Mouse (Mus musculus): ENCODE data around the gene Lmna. TPM values are rescaled to one million over a fixed set of nuclear protein-coding genes. Genes with fewer than 3 reads are reported as not detected.

The Lmna gene
- total RNA-seq, 1 experiment: 121 TPM

- no peak overlapping the region for H3K27ac ChIP-seq (ENCODE audit: insufficient read depth, low read depth, low read length, poor library complexity, severe bottlenecking)
- DNase-seq (ENCODE audit: low read depth, low spot score): no peak
- peaks cover 16% of the 10 kb centered on the region for H3K36me3 ChIP-seq (ENCODE audit: control insufficient read depth, insufficient read depth, low read length, poor library complexity, severe bottlenecking)
- no peaks in the 10 kb centered on the region for H3K9me3 ChIP-seq (ENCODE audit: control insufficient read depth, insufficient read depth, low read depth, low read length)
- no peak overlapping the region for H3K9ac ChIP-seq (ENCODE audit: insufficient read depth, low read depth, low read length, poor library complexity, severe bottlenecking)
- no peak overlapping the region for H3K4me3 ChIP-seq (ENCODE audit: insufficient read depth in 1 of 2, low read depth in 1 of 2, low read length in 2 of 2, poor library complexity in 1 of 2, severe bottlenecking in 1 of 2)
- TF ChIP-seq HCFC1 (IDR thresholded peaks at IDR 0.05; ENCODE audit: borderline replicate concordance, insufficient read depth, low read length): no peak
- no peak for TF ChIP-seq ZC3H11A (IDR thresholded peaks at IDR 0.05; ENCODE audit: borderline replicate concordance, low read depth, low read length)
- TF ChIP-seq CHD2 (IDR thresholded peaks at IDR 0.05; ENCODE audit: low read depth, low read length): no peak
- no peak for TF ChIP-seq MAFK (IDR thresholded peaks at IDR 0.05; ENCODE audit: insufficient read depth, low read depth, low read length)
- in situ Hi-C loops (cut with MboI; ENCODE audit: low sequenced_read_pairs in 2 of 2, unreplicated experiment in 2 of 2): loop anchor here in 1 of 2 experiments (5.0 kb wide), 1 partner anchor 34 kb away; no protein-coding TSS in a partner anchor
- H3K4me1 ChIP-seq (ENCODE audit: control insufficient read depth in 2 of 2, insufficient read depth in 2 of 2, low read length in 2 of 2, poor library complexity in 1 of 2): 0 out of 4 replicates have a peak, but pooled peaks cover 0 to 1% of the 10 kb centered on the region in 2 experiments
Observed at GRCm38 (mm10) chr3:88521156-88521555, 11.4 kb upstream of the Lmna start.

- in situ Hi-C loops (cut with MboI; ENCODE audit: low sequenced_read_pairs in 2 of 2, unreplicated experiment in 2 of 2): loop anchor here in 1 of 2 experiments (5.0 kb wide), 1 partner anchor 33 kb away; no protein-coding TSS in a partner anchor
Observed at GRCm38 (mm10) chr3:88520078-88520477, 10.3 kb upstream of the Lmna start.

GRCm38 (mm10) chr3:88518411-88518810, 8.7 kb upstream of the Lmna start:
- in situ Hi-C loops (cut with MboI; ENCODE audit: low sequenced_read_pairs in 2 of 2, unreplicated experiment in 2 of 2): no loop called here
- peaks cover 8 to 18% of the 10 kb centered on the region in 2 experiments; a peak in 3 of 4 replicates for H3K4me1 ChIP-seq (ENCODE audit: control insufficient read depth in 2 of 2, insufficient read depth in 2 of 2, low read length in 2 of 2, poor library complexity in 1 of 2)
- DNase-seq (ENCODE audit: low read depth, low spot score): no peak
- TF ChIP-seq CHD2 (IDR thresholded peaks at IDR 0.05; ENCODE audit: low read depth, low read length) (no peak), ZNF384 (IDR thresholded peaks at IDR 0.05; ENCODE audit: low read depth, low read length) (no peak)
- no peak overlapping the region for H3K9ac ChIP-seq (ENCODE audit: insufficient read depth, low read depth, low read length, poor library complexity, severe bottlenecking)
- H3K27ac ChIP-seq (ENCODE audit: insufficient read depth, low read depth, low read length, poor library complexity, severe bottlenecking): no peak overlapping the region
- H3K4me3 ChIP-seq (ENCODE audit: insufficient read depth in 1 of 2, low read depth in 1 of 2, low read length in 2 of 2, poor library complexity in 1 of 2, severe bottlenecking in 1 of 2): no peak overlapping the region
- peaks cover 3% of the 10 kb centered on the region; the same call in 1 of the 2 replicates for H3K36me3 ChIP-seq (ENCODE audit: control insufficient read depth, insufficient read depth, low read length, poor library complexity, severe bottlenecking)
- H3K9me3 ChIP-seq (ENCODE audit: control insufficient read depth, insufficient read depth, low read depth, low read length): no peaks in the 10 kb centered on the region

More at GRCm38 (mm10) chr3:88520078-88520477, 10.3 kb upstream of the Lmna start:
- H3K27ac ChIP-seq (ENCODE audit: insufficient read depth, low read depth, low read length, poor library complexity, severe bottlenecking): no peak overlapping the region
- H3K9ac ChIP-seq (ENCODE audit: insufficient read depth, low read depth, low read length, poor library complexity, severe bottlenecking): no peak overlapping the region
- H3K9me3 ChIP-seq (ENCODE audit: control insufficient read depth, insufficient read depth, low read depth, low read length): no peaks in the 10 kb centered on the region
- TF ChIP-seq ZC3H11A (IDR thresholded peaks at IDR 0.05; ENCODE audit: borderline replicate concordance, low read depth, low read length) (no peak), CHD2 (IDR thresholded peaks at IDR 0.05; ENCODE audit: low read depth, low read length) (no peak), MAFK (IDR thresholded peaks at IDR 0.05; ENCODE audit: insufficient read depth, low read depth, low read length) (no peak), HCFC1 (IDR thresholded peaks at IDR 0.05; ENCODE audit: borderline replicate concordance, insufficient read depth, low read length) (no peak)
- H3K4me3 ChIP-seq (ENCODE audit: insufficient read depth in 1 of 2, low read depth in 1 of 2, low read length in 2 of 2, poor library complexity in 1 of 2, severe bottlenecking in 1 of 2): no peak overlapping the region
- H3K4me1 ChIP-seq (ENCODE audit: control insufficient read depth in 2 of 2, insufficient read depth in 2 of 2, low read length in 2 of 2, poor library complexity in 1 of 2): peaks cover 4% of the 10 kb centered on the region in 2 experiments; a peak in 2 of 4 replicates
- peaks cover 12% of the 10 kb centered on the region for H3K36me3 ChIP-seq (ENCODE audit: control insufficient read depth, insufficient read depth, low read length, poor library complexity, severe bottlenecking)
- DNase-seq (ENCODE audit: low read depth, low spot score): no peak

GRCm38 (mm10) chr3:88516407-88516806, 6.7 kb upstream of the Lmna start:
- TF ChIP-seq HCFC1 (IDR thresholded peaks at IDR 0.05; ENCODE audit: borderline replicate concordance, insufficient read depth, low read length) (no peak), ZNF384 (IDR thresholded peaks at IDR 0.05; ENCODE audit: low read depth, low read length) (no peak), MAFK (IDR thresholded peaks at IDR 0.05; ENCODE audit: insufficient read depth, low read depth, low read length) (no peak), ZC3H11A (IDR thresholded peaks at IDR 0.05; ENCODE audit: borderline replicate concordance, low read depth, low read length) (no peak)
- Histone ChIP-seq H3K9me3 (ENCODE audit: control insufficient read depth, insufficient read depth, low read depth, low read length) (no peaks in the 10 kb centered on the region), H3K4me3 (ENCODE audit: insufficient read depth in 1 of 2, low read depth in 1 of 2, low read length in 2 of 2, poor library complexity in 1 of 2, severe bottlenecking in 1 of 2) (no peak overlapping the region), H3K9ac (ENCODE audit: insufficient read depth, low read depth, low read length, poor library complexity, severe bottlenecking) (no peak overlapping the region), H3K4me1 (ENCODE audit: control insufficient read depth in 2 of 2, insufficient read depth in 2 of 2, low read length in 2 of 2, poor library complexity in 1 of 2) (peaks cover 9 to 35% of the 10 kb centered on the region in 2 experiments; a peak in 3 of 4 replicates), H3K27ac (ENCODE audit: insufficient read depth, low read depth, low read length, poor library complexity, severe bottlenecking) (no peak overlapping the region), H3K36me3 (ENCODE audit: control insufficient read depth, insufficient read depth, low read length, poor library complexity, severe bottlenecking) (no peaks in the 10 kb centered on the region)
- in situ Hi-C loops (cut with MboI; ENCODE audit: low sequenced_read_pairs in 2 of 2, unreplicated experiment in 2 of 2): no loop called here
- DNase-seq (ENCODE audit: low read depth, low spot score): no peak

- no peak overlapping the region for H3K9ac ChIP-seq (ENCODE audit: insufficient read depth, low read depth, low read length, poor library complexity, severe bottlenecking)
- no peaks in the 10 kb centered on the region for H3K36me3 ChIP-seq (ENCODE audit: control insufficient read depth, insufficient read depth, low read length, poor library complexity, severe bottlenecking)
- no peak overlapping the region for H3K4me3 ChIP-seq (ENCODE audit: insufficient read depth in 1 of 2, low read depth in 1 of 2, low read length in 2 of 2, poor library complexity in 1 of 2, severe bottlenecking in 1 of 2)
- no peaks in the 10 kb centered on the region for H3K9me3 ChIP-seq (ENCODE audit: control insufficient read depth, insufficient read depth, low read depth, low read length)
- in situ Hi-C loops (cut with MboI; ENCODE audit: low sequenced_read_pairs in 2 of 2, unreplicated experiment in 2 of 2): no loop called here
- no peak overlapping the region for H3K27ac ChIP-seq (ENCODE audit: insufficient read depth, low read depth, low read length, poor library complexity, severe bottlenecking)
- no peak for DNase-seq (ENCODE audit: low read depth, low spot score)
- TF ChIP-seq CHD2 (IDR thresholded peaks at IDR 0.05; ENCODE audit: low read depth, low read length) (no peak), MAFK (IDR thresholded peaks at IDR 0.05; ENCODE audit: insufficient read depth, low read depth, low read length) (no peak), ZC3H11A (IDR thresholded peaks at IDR 0.05; ENCODE audit: borderline replicate concordance, low read depth, low read length) (no peak), ZNF384 (IDR thresholded peaks at IDR 0.05; ENCODE audit: low read depth, low read length) (peak; percentile 82)
- H3K4me1 ChIP-seq (ENCODE audit: control insufficient read depth in 2 of 2, insufficient read depth in 2 of 2, low read length in 2 of 2, poor library complexity in 1 of 2): peaks cover 11 to 40% of the 10 kb centered on the region in 2 experiments; a peak in 3 of 4 replicates
Observed at GRCm38 (mm10) chr3:88515095-88515386, 5.3 kb upstream of the Lmna start.
